Mouse (Mus musculus) spleen, postnatal 14 days (tissue): ENCODE measurements around the gene Ubac1.

ENCODE experiments used
- DNase-seq, 2 experiments: peaks; one replicate each; pipeline ENCODE4 v3.0.0; 2021 to 2022; ENCODE audit warnings: low spot score in 2 of 2

Gene Ubac1

GRCm38 (mm10) chr2:25975141-25975770 lies 46.3 kb downstream of the Ubac1 start:
- no peak for DNase-seq

- DNase-seq: no peak
Measured at GRCm38 (mm10) chr2:25970426-25970825, 51.1 kb downstream of the Ubac1 start.

GRCm38 (mm10) chr2:25969319-25969718 lies 52.2 kb downstream of the Ubac1 start:
- no peak for DNase-seq

DNA sequence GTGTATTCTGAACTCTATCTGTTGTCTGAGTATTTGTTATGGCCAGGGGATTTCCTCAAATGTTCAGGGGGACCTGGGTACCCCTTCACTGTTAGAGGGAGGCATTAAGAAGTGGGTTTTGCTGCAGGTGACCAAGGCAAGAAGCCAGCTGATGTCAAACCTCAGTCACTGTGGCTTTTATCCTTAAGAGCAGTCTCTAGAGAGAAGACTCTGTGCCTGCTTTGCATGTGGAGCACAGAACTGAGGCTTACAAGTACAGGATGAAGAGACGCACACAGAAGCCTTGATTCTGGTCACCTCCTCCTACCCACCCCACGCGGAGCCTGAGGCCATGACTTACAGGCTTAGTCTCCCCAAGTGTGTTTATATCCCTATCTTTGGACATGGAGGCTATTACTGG lies 72.3 kb downstream of the Ubac1 start:
- DNase-seq: no peak
